Mouse (Mus musculus) brain, embryonic 14.5 days (tissue): ENCODE results near the gene Rad50. TPM values are rescaled to one million over a fixed set of nuclear protein-coding genes. Genes with fewer than 3 reads are reported as not detected.

ENCODE experiments used
- DNase-seq: peaks from one replicate; pipeline ENCODE4 v3.0.0-alpha.2; 2011; ENCODE audit warnings: low read depth
- CTCF ChIP-seq: fragments of 200-500 bp; IDR thresholded peaks from 2 replicates; pipeline ENCODE4 v1.5.1; 2012; ENCODE audit warnings: inconsistent platforms, mild to moderate bottlenecking, moderate library complexity, borderline replicate concordance; ENCODE audit not compliant: insufficient read depth, insufficient read length; ENCODE audit errors: extremely low read depth
- POLR2A ChIP-seq: fragments of 200-500 bp; IDR thresholded peaks from 2 replicates; pipeline ENCODE4 v1.6.1; 2012; ENCODE audit warnings: mild to moderate bottlenecking, inconsistent platforms, borderline replicate concordance; ENCODE audit not compliant: poor library complexity, insufficient read depth, insufficient read length, severe bottlenecking; ENCODE audit errors: extremely low read depth
- polyA plus RNA-seq: library from polyadenylated mRNA; depleted of rRNA; stranded (reverse); fragments of >200 nt; gene quantifications from 2 replicates; pipeline ENCODE4 v1.2.3, GENCODE M21; 2012

Rad50 gene
- polyA plus RNA-seq, 1 experiment = 6.4 TPM

DNA sequence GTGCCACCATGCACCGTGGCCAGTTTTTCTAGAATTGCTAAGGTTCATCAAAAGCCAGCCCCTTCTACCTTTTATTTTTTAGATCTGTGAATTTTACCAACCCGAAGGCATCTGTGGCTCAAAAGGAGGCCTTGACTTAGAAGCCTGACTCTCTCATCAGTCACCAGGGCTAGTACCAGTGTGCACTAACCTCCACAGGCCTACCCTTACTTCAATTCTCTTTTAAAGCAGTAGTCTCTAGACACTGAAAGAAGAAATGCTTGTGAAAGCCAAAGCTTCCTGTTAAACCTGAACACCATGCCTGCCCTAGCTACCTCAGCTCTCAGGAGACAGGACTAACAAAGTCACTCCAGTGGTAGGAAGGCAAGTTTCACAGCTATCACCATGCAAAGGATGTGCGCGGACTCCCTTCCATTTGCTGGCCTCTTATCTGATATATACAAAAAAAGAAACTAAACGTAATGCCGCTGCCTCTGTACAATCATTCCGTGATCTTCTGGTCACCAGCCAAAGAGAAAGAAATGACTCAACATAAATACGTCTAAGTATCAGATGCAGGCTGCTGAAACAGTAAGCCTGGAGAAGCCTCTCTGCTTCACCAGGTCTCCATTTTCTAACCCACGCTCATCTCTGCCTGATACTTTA, 50.4 kb downstream of the Rad50 start:
- no peak for DNase-seq
- TF ChIP-seq POLR2A = no peak
- TF ChIP-seq CTCF = no peak

DNA sequence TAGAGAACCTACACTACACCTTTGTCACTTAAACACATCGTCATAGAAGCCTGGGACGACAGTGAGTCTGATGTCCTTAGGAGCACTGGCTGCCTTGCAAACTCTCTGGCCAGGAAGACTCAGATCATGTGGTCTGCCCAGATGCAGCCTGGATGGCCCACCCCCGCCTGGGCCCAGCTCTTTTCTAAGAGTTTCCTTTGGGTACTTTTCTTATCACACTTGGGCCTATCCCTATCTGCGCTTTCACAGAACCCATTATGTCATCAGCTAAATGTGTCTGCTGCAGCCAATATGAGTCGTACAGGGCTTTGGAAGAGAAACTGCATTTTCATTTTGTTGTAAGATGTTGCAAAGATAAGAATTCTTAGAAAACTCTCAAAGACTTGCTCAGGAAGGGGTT, 52.1 kb downstream of the Rad50 start:
- TF ChIP-seq POLR2A (no peak), CTCF (no peak)
- no peak for DNase-seq

- DNase-seq = no peak
- TF ChIP-seq CTCF (no peak), POLR2A (no peak)
Measured at GRCm38 (mm10) chr11:53652427-53652826, 54.7 kb downstream of the Rad50 start.

GRCm38 (mm10) chr11:53651441-53651840, 55.7 kb downstream of the Rad50 start:
- TF ChIP-seq POLR2A (no peak), CTCF (no peak)

DNA sequence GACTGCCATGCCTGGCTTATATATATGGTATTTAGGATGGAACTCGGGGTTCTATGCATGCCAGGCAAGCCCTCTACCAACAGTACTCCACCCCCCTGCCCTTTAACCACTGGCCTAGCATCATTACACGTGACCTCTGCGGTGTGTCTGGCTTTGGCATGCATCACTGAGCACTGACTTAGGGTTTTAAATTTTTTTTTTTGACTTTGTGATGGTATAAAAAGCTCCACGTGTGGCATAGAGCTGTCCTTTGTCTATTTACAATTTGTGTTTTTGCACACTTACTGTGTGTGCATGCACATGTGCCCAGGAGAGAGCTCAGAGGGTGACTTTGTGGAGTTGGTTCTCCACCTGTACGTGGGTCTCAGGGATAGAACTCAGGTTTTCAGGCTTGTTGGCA, 63.1 kb downstream of the Rad50 start:
- TF ChIP-seq CTCF (no peak), POLR2A (no peak)
- DNase-seq = no peak

More at GRCm38 (mm10) chr11:53651441-53651840, 55.7 kb downstream of the Rad50 start:
- DNase-seq = no peak

- DNase-seq = no peak
- TF ChIP-seq POLR2A (no peak), CTCF (no peak)
Measured at GRCm38 (mm10) chr11:53642744-53643279, 64.3 kb downstream of the Rad50 start.

DNA sequence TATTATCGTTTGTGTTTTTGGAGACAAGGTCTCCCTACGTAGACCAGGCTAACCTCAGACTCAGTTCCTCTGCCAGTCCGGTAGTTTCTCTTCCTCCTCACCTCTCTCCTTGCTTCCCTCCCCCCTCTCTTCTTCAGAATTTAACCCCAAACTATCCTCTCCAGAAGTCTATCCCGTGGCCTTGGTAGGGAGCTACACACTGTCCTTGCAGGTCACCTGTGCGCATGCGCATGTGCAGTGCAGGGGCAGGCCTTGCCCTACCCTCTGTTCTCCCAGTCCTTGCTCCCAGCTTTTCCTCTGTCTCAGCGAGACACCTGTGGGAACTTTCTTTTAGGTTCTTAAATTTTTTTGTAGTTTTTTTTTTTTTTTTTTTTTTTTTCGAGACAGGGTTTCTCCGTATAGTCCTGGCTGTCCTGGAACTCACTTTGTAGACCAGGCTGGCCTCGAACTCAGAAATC, 69.3 kb downstream of the Rad50 start:
- TF ChIP-seq CTCF = no peak
- no peak for TF ChIP-seq POLR2A
- no peak for DNase-seq

DNA sequence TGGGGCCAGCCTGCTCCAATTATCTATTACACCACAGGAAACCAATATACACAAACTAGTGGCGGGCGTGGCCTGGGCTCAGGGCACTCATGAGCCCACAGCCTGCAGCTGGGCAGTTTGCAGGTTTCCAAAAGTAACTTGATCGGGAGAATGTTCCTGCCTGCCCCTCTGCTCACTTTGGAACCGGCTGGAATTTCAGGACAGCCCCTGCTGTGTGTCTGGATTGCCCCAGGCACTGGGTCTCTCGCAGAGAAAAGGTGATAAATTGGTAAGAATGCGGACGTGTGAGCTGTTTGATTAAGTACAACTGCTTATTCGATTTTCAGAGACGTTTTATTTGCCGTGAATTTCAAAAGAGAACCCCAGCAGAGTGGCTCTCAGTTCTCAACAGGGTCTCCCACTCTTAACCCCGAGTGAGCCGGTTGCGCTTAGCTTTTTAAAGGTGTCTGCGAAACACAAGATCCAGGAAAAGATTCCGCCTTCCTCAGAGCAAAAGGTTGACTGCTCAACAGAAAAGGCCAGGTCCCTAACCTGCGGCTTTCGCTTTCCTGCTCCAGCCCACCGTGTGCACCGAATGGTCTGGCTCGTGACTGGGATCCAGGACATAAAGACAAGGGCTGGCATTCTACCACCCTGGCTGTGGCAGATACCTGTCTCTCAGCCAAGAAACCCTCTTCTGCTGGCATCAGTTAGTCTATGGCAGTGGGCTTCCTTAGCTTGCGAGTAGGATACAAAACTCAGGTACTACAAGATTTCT, 69.9 kb downstream of the Rad50 start:
- DNase-seq = peak; percentile 39
- no peak for TF ChIP-seq POLR2A
- no peak for TF ChIP-seq CTCF

- TF ChIP-seq POLR2A (no peak), CTCF (no peak)
- no peak for DNase-seq
Measured at GRCm38 (mm10) chr11:53636183-53636646, 70.9 kb downstream of the Rad50 start.

GRCm38 (mm10) chr11:53635590-53636182, 71.4 kb downstream of the Rad50 start:
- no peak for TF ChIP-seq CTCF
- no peak for TF ChIP-seq POLR2A
- no peak for DNase-seq

DNA sequence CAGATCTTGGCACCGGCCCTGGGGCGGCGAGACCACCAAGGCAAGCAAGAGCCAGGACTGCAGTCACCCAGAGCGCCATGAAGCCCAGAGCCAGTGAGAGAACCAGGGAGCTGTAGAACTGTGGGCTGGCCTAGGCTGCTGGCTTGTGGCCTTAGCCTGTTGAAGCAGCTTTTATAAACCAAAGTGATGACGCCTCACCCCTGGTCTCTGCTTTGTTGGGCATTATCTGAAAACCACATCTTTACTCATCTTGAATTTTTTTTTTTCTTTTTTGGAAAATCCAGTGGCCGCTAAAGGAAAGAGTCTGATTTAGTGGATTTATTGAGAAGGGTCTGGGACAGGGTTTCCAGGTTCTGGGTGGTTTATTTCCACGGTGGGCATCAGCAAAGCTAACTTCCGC, 72.6 kb downstream of the Rad50 start, which contains the start of gene Il13:
Il13 (minus strand) TSS at position 147 of the 400 bp plus-strand sequence.
- TF ChIP-seq POLR2A (no peak), CTCF (no peak)
- DNase-seq = no peak
